Mouse (Mus musculus) C2C12 (cell line): ENCODE measurements around the gene Zfp638.

Experiments
- CEBPB ChIP-seq: IDR thresholded peaks from one replicate; pipeline ENCODE4 v1.6.1; 2011; ENCODE audit warnings: low read depth, mild to moderate bottlenecking, control low read depth, moderate library complexity
- CTCF ChIP-seq: IDR thresholded peaks from one replicate; pipeline ENCODE4 v1.5.1; 2011; ENCODE audit not compliant: control insufficient read depth, insufficient read depth, insufficient read length
- FOSL1 ChIP-seq: IDR thresholded peaks from one replicate; pipeline ENCODE4 v1.8.0; 2011; ENCODE audit warnings: mild to moderate bottlenecking, low read length; ENCODE audit not compliant: poor library complexity, insufficient read depth, severe bottlenecking
- MAX ChIP-seq: IDR thresholded peaks from one replicate; pipeline ENCODE4 v1.6.1; 2011; ENCODE audit warnings: mild to moderate bottlenecking, control low read depth
- MYOD1 ChIP-seq: IDR thresholded peaks from one replicate; pipeline ENCODE4 v1.6.1; 2011; ENCODE audit warnings: low read depth; ENCODE audit not compliant: control insufficient read depth, insufficient read length
- MYOG ChIP-seq: IDR thresholded peaks from one replicate; pipeline ENCODE4 v1.6.1; 2011; ENCODE audit not compliant: control insufficient read depth, insufficient read length; ENCODE audit errors: extremely low read depth
- USF1 ChIP-seq: IDR thresholded peaks from one replicate; pipeline ENCODE4 v1.6.1; 2011; ENCODE audit warnings: low read depth, mild to moderate bottlenecking, control low read depth, moderate library complexity

DNA sequence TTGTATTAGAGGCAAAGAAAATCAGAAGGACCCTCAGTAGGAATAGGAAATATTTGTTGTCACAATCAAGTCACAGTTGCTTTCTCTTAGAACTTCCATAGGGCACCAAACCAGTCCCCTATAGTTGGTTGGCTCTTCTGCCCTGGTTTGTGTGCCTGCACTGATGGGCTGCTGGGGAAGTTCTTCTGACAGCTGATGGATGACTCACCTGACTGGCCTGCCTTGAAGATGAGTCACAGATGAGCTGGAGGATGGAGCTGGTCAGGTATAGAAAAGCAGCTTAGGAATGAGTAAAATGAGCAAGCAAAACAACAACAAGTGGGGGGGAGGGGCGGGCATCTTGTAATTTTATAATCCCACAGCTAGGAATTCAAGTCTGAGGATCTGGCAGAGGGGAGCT lies 135.8 kb downstream of the Zfp638 start:
- TF ChIP-seq CTCF (no peak), MYOD1 (peak; percentile 20), CEBPB (no peak), USF1 (no peak), FOSL1 (peak; percentile 67), MAX (no peak), MYOG (no peak)
